Mouse (Mus musculus) hindbrain, embryonic 16.5 days (tissue): ENCODE data around the gene Atxn2l. TPM values are rescaled to one million over a fixed set of nuclear protein-coding genes. Genes with fewer than 3 reads are reported as not detected.
"Not testable (repeated sequence)": the region's sequence is repeated elsewhere in the genome, so short reads cannot be mapped to it uniquely, and the experiment has no call there.

ENCODE experiments used
- ATAC-seq: fragments of 200-750 bp; cut with Nextera tagmentation; 2 replicates; pipeline ENCODE4 v1.8.0; 2017; ENCODE audit warnings: moderate TSS enrichment, moderate library complexity
- H3K27ac ChIP-seq: fragments of 300-500 bp; sonication (generic); 2 replicates; pipeline ENCODE4 v1.5.1; 2014; ENCODE audit warnings: low read depth, mild to moderate bottlenecking, control low read depth, low read length, moderate library complexity
- H3K27me3 ChIP-seq: fragments of 300-500 bp; sonication (generic); replicated peaks from 2 replicates; pipeline ENCODE4 v1.6.1; 2014; ENCODE audit warnings: low read length; ENCODE audit not compliant: control insufficient read depth, insufficient read depth
- H3K36me3 ChIP-seq: fragments of 300-500 bp; sonication (generic); 2 replicates; pipeline ENCODE4 v1.6.1; 2014; ENCODE audit warnings: mild to moderate bottlenecking, low read length, moderate library complexity, mixed read lengths; ENCODE audit not compliant: control insufficient read depth, insufficient read depth
- H3K4me1 ChIP-seq: fragments of 300-500 bp; sonication (generic); 2 replicates; pipeline ENCODE4 v1.6.1; 2014; ENCODE audit warnings: low read depth, low read length; ENCODE audit not compliant: control insufficient read depth, insufficient read depth
- H3K4me2 ChIP-seq: fragments of 300-500 bp; sonication (generic); 2 replicates; pipeline ENCODE4 v1.6.1; 2014; ENCODE audit warnings: mild to moderate bottlenecking, low read length, control low read depth, moderate library complexity
- H3K4me3 ChIP-seq: fragments of 300-500 bp; sonication (generic); 2 replicates; pipeline ENCODE4 v1.5.1; 2014; ENCODE audit warnings: mild to moderate bottlenecking, low read length, control low read depth, moderate library complexity
- H3K9ac ChIP-seq: fragments of 300-500 bp; sonication (generic); 2 replicates; pipeline ENCODE4 v1.6.1; 2014; ENCODE audit warnings: low read depth, mild to moderate bottlenecking, control low read depth, low read length, moderate library complexity
- H3K9me3 ChIP-seq: fragments of 300-500 bp; sonication (generic); 2 replicates; pipeline ENCODE4 v1.6.1; 2014; ENCODE audit warnings: mild to moderate bottlenecking, low read length, moderate library complexity; ENCODE audit not compliant: control insufficient read depth
- WGBS: fragments of 180-500 bp; shearing (Covaris S2); extraction: QIAGEN DNeasy Blood & Tissue Kit; methylation state at CpG from one replicate; pipeline ENCODE4 v1.1.7; 2014; 5-methylcytosine and 5-hydroxymethylcytosine counted together
- polyA plus RNA-seq: library from polyadenylated mRNA; unstranded; fragments of >200 nt; fragmentation: Nextera tagmentation; extraction: Ambion mirVana; gene quantifications from 2 replicates; pipeline ENCODE4 v1.2.1, GENCODE M21; 2015

Atxn2l gene
- polyA plus RNA-seq, 1 experiment from 2014 or later, result 48.1 TPM

DNA sequence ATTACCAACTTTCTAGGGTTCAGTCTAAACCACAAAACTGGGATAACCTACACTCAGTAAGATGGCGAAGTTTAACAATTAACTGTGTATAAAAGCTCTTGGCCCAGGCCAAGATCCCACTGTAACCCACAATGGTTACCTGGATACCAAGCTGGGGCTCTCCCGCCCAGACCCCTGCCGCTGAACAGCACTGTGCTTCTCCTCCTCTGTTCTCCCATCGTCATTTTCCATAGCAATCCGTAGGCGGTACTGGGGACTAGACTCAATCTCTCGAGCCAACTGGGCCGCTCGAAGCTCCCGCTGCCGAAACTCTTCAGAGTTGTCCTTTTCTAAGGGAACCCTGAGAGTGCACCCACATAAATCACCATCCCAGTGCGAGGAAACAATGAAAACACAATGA, 5.3 kb downstream of the Atxn2l start:
- no peak overlapping the region for H3K4me2 ChIP-seq
- peaks cover 73% of the 10 kb centered on the region for H3K36me3 ChIP-seq
- no peaks in the 10 kb centered on the region for H3K27me3 ChIP-seq
- no peak for ATAC-seq
- 86% methylated on average over 12 of the region's 12 CpGs for WGBS
- H3K4me1 ChIP-seq, result peaks cover 6% of the 10 kb centered on the region
- H3K4me3 ChIP-seq, result no peak overlapping the region
- no peak overlapping the region for H3K27ac ChIP-seq
- no peak overlapping the region for H3K9ac ChIP-seq
- no peaks in the 10 kb centered on the region for H3K9me3 ChIP-seq

DNA sequence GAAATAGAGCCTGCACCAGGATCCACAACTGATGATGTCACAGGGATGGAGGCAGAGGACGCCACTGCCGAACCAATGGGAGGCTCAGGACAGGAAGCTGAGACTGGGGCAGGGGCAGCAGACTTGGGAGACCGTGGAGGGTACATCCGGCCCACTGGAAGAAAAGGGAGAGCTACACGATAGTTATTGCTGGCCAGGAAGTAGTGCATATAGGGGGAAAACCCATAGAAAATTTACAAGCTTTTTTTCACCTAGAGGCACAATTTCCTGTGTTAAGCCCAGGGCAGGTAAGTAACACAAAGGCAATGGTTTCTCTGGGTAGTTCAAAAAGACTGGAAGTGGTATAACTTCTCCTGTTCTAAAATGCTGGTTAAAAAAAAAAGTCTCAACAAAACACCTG, 6.8 kb downstream of the Atxn2l start:
- H3K27ac ChIP-seq, result no peak overlapping the region
- no peaks in the 10 kb centered on the region for H3K27me3 ChIP-seq
- WGBS, result 95% methylated on average over 5 of the region's 5 CpGs
- no peak overlapping the region for H3K4me3 ChIP-seq
- no peak for ATAC-seq
- no peaks in the 10 kb centered on the region for H3K9me3 ChIP-seq
- no peak overlapping the region for H3K4me2 ChIP-seq
- H3K4me1 ChIP-seq, result peaks cover 6% of the 10 kb centered on the region
- H3K36me3 ChIP-seq, result peaks cover 86% of the 10 kb centered on the region
- H3K9ac ChIP-seq, result no peak overlapping the region

DNA sequence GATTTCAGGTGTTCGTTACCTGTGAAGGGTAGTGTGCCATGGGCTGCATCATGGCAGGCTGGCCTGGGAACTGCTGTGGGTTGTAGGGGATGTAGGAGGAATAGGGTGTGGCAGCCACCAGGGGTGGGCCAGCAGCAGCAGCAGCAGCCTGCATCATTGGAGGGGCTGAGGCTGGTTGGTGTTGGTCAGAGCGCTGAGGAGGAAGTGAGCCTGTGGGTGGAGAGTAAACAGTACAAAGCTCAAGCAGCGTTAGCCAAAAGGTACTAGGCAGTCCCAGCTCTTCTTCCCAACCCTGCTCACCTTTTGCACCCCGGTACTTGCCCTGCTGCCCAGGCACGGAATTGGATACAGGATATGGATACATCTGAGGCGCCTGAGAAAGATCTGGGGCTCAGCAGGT, 9.1 kb downstream of the Atxn2l start:
- Histone ChIP-seq H3K9ac (no peak overlapping the region), H3K27me3 (no peaks in the 10 kb centered on the region), H3K4me3 (no peak overlapping the region), H3K4me1 (no peaks in the 10 kb centered on the region), H3K36me3 (peaks cover 84% of the 10 kb centered on the region), H3K9me3 (no peaks in the 10 kb centered on the region), H3K27ac (no peak overlapping the region), H3K4me2 (no peak overlapping the region)
- WGBS, result 93% methylated on average over 6 of the region's 6 CpGs
- ATAC-seq, result no peak

DNA sequence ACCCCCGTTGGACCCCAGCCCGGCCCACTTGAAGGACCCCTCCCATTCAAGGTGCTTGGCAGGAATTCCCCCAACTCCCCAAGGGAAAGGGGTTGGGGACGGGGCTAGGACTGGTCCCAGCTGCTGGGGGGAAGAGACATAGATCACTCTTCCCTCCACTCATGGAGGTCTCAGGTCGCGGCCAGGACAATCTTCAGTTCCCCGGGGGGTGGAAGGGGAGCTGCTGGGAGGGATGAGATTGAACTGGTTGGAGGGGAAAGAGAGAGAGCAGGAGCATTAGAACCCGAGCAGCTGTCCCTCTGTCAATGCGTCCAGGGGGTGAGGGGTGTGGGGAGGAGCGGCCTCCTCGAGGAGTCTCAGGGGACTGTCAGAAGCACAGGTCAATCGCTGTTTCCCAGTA, 11.3 kb downstream of the Atxn2l start:
- no peak overlapping the region for H3K4me2 ChIP-seq
- H3K4me1 ChIP-seq, result peaks cover 9% of the 10 kb centered on the region
- H3K9me3 ChIP-seq, result no peaks in the 10 kb centered on the region
- H3K4me3 ChIP-seq, result no peak overlapping the region
- no peak overlapping the region for H3K9ac ChIP-seq
- ATAC-seq, result no peak
- no peak overlapping the region for H3K27ac ChIP-seq
- WGBS, result 50% methylated on average over 11 of the region's 11 CpGs
- peaks cover 68% of the 10 kb centered on the region for H3K36me3 ChIP-seq
- H3K27me3 ChIP-seq, result no peaks in the 10 kb centered on the region

DNA sequence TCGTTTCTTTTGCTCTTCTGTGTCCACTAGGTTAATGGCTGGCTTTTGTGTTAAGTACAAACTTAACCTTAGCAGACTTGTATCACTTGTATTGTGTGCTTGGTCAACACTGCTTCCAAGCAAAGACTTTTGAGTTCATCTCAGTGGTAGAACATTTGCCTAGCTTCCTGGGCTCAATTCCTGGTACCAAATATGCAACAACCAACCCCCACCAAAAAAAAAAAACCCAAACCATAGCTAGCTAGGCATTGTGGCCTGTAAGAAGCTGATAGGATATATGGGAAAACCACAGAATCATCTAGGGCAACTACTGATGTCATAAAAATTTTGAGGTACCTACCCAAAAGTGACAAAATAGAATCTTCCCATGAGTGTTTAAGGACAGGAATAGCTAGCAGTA, 12.2 kb downstream of the Atxn2l start:
- H3K9ac ChIP-seq, result no peak overlapping the region
- ATAC-seq, result no peak
- 75% methylated on average over 1 of the region's 1 CpGs for WGBS
- H3K27ac ChIP-seq, result no peak overlapping the region
- peaks cover 58% of the 10 kb centered on the region for H3K36me3 ChIP-seq
- H3K9me3 ChIP-seq, result no peaks in the 10 kb centered on the region
- no peak overlapping the region for H3K4me3 ChIP-seq
- H3K4me2 ChIP-seq, result no peak overlapping the region
- H3K27me3 ChIP-seq, result no peaks in the 10 kb centered on the region
- H3K4me1 ChIP-seq, result peaks cover 9% of the 10 kb centered on the region

DNA sequence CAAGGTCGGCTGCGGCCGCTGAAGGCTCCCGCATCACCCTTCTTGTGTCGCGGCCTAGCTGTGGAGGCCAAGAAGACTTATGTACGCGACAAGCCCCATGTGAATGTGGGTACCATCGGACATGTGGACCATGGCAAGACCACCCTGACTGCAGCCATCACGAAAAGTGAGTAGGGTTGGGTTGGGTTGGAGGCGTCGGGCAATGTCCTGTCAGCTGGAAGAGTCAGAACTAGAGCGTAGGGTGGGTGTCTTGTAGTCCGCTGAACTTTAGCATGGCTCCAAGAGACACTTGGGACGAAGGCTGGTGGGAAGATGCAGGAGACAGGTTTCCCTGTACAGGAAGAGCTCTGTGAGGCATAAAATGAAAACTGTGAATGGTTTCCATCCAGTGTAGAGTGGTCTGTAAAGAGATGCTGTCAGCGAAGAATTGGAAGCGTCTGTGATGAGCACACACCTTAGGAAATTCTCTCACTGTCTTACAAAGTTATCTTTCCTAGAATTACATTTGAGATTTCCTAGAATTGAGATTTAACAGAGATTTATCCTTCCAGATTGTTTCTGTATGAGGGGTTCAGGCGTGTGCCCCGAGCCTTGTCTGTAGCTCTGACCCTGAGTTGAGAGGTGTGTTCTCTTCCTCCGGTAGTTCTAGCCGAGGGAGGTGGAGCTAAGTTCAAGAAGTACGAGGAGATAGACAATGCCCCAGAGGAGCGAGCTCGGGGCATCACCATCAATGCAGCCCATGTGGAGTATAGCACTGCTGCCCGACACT, 15.4 kb downstream of the Atxn2l start:
- ATAC-seq, result not testable (repeated sequence)

DNA sequence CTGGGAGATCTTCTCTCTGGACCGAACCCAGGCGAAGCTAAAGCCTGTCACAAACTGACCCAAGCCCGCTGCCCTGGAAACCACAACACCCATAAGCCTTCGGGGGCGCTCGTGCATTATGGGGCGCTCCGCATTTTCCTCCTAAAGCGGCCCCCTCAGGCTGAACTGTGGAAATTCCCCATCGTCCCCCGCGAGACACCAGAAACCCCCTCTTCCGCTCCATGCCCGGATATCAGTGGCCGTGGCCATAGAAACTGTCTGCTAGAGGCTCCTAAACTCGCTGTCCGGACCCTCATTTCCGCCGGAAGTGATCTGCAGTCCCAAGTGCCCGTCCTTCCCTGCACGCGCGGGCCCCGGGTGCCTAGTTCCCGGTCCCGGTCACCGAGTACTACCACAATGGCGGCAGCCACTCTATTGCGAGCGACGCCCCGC, 16.2 kb downstream of the Atxn2l start, which contains the start of gene Tufm:
TSS of gene Tufm (plus strand) at position 310 of the 432 bp plus-strand sequence.
- Histone ChIP-seq H3K27ac (peak within 1 kb of the TSS; percentile 65), H3K4me3 (peak within 1 kb of the TSS; percentile 67), H3K27me3 (no peaks in the 10 kb centered on the region), H3K4me2 (peak within 1 kb of the TSS; percentile 96), H3K9me3 (no peaks in the 10 kb centered on the region), H3K36me3 (peaks cover 20% of the 10 kb centered on the region), H3K9ac (peak within 1 kb of the TSS; percentile 83), H3K4me1 (peaks cover 14% of the 10 kb centered on the region)
- ATAC-seq, result peak; percentile 95
- under 1% methylated on average over 32 of the region's 32 CpGs for WGBS

More for the DNA sequence above, 15.4 kb downstream of the Atxn2l start:
- not testable (repeated sequence) for H3K4me1 ChIP-seq, H3K9me3 ChIP-seq, H3K27me3 ChIP-seq
- peak overlapping the region; percentile 83 for H3K9ac ChIP-seq
- H3K4me3 ChIP-seq, result peak overlapping the region; percentile 67
- H3K4me2 ChIP-seq, result peak overlapping the region; percentile 96
- peak overlapping the region; percentile 61; the same call in 1 of the 2 replicates for H3K27ac ChIP-seq
- WGBS, result 21% methylated on average over 21 of the region's 25 CpGs
- peaks cover 27% of the 10 kb centered on the region for H3K36me3 ChIP-seq

DNA sequence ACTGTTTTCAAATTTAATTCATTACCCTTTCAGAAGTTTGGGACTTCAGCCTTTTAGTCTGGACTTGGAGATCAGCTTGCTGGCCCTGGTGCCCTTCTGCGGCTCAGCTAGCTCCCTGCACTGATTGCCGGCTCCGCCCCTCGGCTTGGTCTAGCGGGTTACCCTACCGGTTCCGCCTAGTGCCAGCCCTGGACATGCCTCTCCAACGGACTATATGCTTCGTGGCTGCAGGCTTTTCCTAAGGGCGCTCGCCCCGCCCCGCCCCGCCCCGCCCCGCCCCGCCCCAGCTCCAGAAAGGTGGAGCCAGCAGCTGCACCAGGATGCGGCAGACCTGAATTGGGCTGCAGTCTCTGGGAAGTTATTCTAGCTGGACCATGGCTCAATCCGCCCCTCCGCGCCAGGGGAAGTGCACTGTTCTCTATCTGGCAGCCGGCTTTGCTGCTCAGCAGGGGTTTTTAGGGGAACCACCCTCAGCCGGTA, 20.8 kb downstream of the Atxn2l start:
- H3K9me3 ChIP-seq, result no peaks in the 10 kb centered on the region
- H3K27ac ChIP-seq, result peak overlapping the region; percentile 77
- no peaks in the 10 kb centered on the region for H3K36me3 ChIP-seq
- H3K4me3 ChIP-seq, result peak overlapping the region; percentile 40
- peak overlapping the region; percentile 63 for H3K9ac ChIP-seq
- H3K4me1 ChIP-seq, result peaks cover 5% of the 10 kb centered on the region
- peak overlapping the region; percentile 79 for H3K4me2 ChIP-seq
- H3K27me3 ChIP-seq, result no peaks in the 10 kb centered on the region
- ATAC-seq, result peak; percentile 67
- WGBS, result 1% methylated on average over 22 of the region's 23 CpGs

DNA sequence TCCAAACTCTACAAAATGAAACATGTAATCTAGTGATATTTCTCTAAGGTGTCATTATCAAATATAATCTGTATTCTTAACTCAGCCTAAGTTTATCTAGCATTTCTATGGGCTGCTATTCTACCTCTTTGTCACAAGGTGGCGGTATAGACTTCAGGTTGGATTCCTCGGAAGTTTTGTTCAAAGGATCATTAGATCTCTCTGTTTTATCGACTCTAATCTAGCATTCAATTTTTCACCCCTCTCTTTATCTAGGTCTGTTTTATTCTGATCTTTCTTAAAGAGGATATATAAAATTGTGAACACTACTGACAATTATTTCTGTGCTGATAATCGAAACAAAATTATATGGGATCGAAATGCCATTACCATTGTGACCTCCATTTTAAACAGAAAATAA, 21.5 kb downstream of the Atxn2l start:
- 28% methylated on average over 5 of the region's 5 CpGs for WGBS
- no peaks in the 10 kb centered on the region for H3K9me3 ChIP-seq
- H3K4me1 ChIP-seq, result peaks cover 5% of the 10 kb centered on the region
- H3K4me3 ChIP-seq, result no peak overlapping the region
- H3K27ac ChIP-seq, result no peak overlapping the region
- no peak overlapping the region for H3K4me2 ChIP-seq
- no peak for ATAC-seq
- no peak overlapping the region for H3K9ac ChIP-seq
- no peaks in the 10 kb centered on the region for H3K36me3 ChIP-seq
- no peaks in the 10 kb centered on the region for H3K27me3 ChIP-seq
